Mouse (Mus musculus) forebrain, embryonic 11.5 days (tissue): ENCODE data around the gene Gm42957. TPM values are rescaled to one million over a fixed set of nuclear protein-coding genes. Genes with fewer than 3 reads are reported as not detected.

ENCODE experiments used
- ATAC-seq: fragments of 200-750 bp; cut with Nextera tagmentation; replicated peaks from 2 replicates; pipeline ENCODE4 v1.8.0; 2017; ENCODE audit warnings: moderate TSS enrichment; ENCODE audit not compliant: low FRiP score
- DNase-seq: peaks from one replicate; pipeline ENCODE4 v3.0.0-alpha.2; 2017; ENCODE audit warnings: low spot score
- H3K27ac ChIP-seq: fragments of 300-500 bp; sonication (generic); 2 replicates; pipeline ENCODE4 v1.5.1; 2014; ENCODE audit warnings: low read depth, low read length
- H3K27me3 ChIP-seq: fragments of 300-500 bp; sonication (generic); 2 replicates; pipeline ENCODE4 v1.6.1; 2014; ENCODE audit warnings: mild to moderate bottlenecking, low read length, mixed read lengths; ENCODE audit not compliant: control insufficient read depth, insufficient read depth
- H3K36me3 ChIP-seq: fragments of 300-500 bp; sonication (generic); 2 replicates; pipeline ENCODE4 v1.6.1; 2014; ENCODE audit warnings: mild to moderate bottlenecking, low read length, moderate library complexity, mixed read lengths; ENCODE audit not compliant: control insufficient read depth, insufficient read depth
- H3K4me1 ChIP-seq: fragments of 300-500 bp; sonication (generic); replicated peaks from 2 replicates; pipeline ENCODE4 v1.6.1; 2014; ENCODE audit warnings: low read length, mixed read lengths; ENCODE audit not compliant: control insufficient read depth, insufficient read depth
- H3K4me2 ChIP-seq: fragments of 300-500 bp; sonication (generic); 2 replicates; pipeline ENCODE4 v1.6.1; 2014; ENCODE audit warnings: low read depth, mild to moderate bottlenecking, low read length, moderate library complexity, mixed read lengths; ENCODE audit not compliant: severe bottlenecking
- H3K4me3 ChIP-seq: fragments of 300-500 bp; sonication (generic); 2 replicates; pipeline ENCODE4 v1.5.1; 2014; ENCODE audit warnings: low read depth, low read length
- H3K9ac ChIP-seq: fragments of 300-500 bp; sonication (generic); 2 replicates; pipeline ENCODE4 v1.6.1; 2014; ENCODE audit warnings: low read length
- H3K9me3 ChIP-seq: fragments of 300-500 bp; sonication (generic); 2 replicates; pipeline ENCODE4 v1.6.1; 2016; ENCODE audit warnings: low read length, mixed read lengths; ENCODE audit not compliant: control insufficient read depth
- WGBS: fragments of 180-500 bp; shearing (Covaris S2); extraction: QIAGEN DNeasy Blood & Tissue Kit; methylation state at CpG from one replicate; pipeline ENCODE4 v1.1.7; 2014; 5-methylcytosine and 5-hydroxymethylcytosine counted together
- polyA plus RNA-seq: library from polyadenylated mRNA; unstranded; fragments of >200 nt; fragmentation: Nextera tagmentation; extraction: Ambion mirVana; gene quantifications from 2 replicates; pipeline ENCODE4 v1.2.1, GENCODE M21; 2014

Gene Gm42957
- polyA plus RNA-seq, 1 experiment from 2014 or later, result 0.09 TPM

DNA sequence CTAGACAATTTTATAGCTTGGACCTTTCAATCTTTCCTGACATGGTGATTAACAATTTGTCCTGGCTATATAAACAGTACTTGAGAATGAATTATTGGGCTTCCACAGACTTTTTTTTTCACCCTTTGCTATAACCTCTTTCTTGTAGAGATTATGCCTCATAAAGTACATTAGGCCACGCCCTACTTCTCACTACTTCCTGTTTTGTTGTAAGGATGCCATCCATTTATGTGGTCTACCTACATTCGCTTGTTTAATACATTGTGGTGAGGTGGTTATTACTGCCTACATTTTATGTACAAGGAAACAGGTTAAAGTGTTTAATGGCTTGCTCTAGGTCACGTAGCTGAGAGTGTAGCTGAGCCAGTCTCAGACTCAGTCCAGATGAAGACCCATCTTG, 39.9 kb downstream of the Gm42957 start:
- Histone ChIP-seq H3K27me3 (peaks cover 6% of the 10 kb centered on the region), H3K9me3 (no peaks in the 10 kb centered on the region), H3K27ac (no peak overlapping the region), H3K4me2 (no peak overlapping the region), H3K9ac (no peak overlapping the region), H3K4me1 (peaks cover 4% of the 10 kb centered on the region; the same call in 1 of the 2 replicates), H3K4me3 (no peak overlapping the region), H3K36me3 (no peaks in the 10 kb centered on the region)
- 84% methylated on average over 3 of the region's 3 CpGs for WGBS
- DNase-seq (no peak), ATAC-seq (no peak)

DNA sequence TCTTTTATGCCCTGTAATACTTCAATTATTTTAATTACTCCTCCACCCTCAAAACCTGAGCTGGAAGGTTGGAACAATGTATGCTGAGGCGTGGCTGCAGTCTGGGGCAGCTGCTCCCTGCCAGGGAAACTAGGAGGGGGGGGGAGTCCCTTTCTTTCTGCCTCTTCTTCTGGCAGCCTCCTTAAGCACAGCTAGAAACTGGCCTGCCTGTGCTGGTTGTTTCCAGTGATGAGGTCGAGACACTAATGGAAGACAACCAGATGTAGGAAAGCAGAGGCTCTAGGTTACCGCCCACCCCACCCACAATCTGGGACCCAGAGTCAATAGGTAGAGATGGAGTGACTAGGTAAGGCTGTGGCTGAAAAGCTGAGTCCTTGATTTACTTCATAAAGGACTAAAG, 40.4 kb downstream of the Gm42957 start:
- Histone ChIP-seq H3K4me2 (no peak overlapping the region), H3K4me3 (no peak overlapping the region), H3K9me3 (no peaks in the 10 kb centered on the region), H3K36me3 (no peaks in the 10 kb centered on the region), H3K27ac (no peak overlapping the region), H3K9ac (no peak overlapping the region), H3K4me1 (no peaks in the 10 kb centered on the region; the same call in 1 of the 2 replicates), H3K27me3 (peaks cover 8% of the 10 kb centered on the region)
- no peak for ATAC-seq
- no peak for DNase-seq
- 25% methylated on average over 3 of the region's 3 CpGs for WGBS

DNA sequence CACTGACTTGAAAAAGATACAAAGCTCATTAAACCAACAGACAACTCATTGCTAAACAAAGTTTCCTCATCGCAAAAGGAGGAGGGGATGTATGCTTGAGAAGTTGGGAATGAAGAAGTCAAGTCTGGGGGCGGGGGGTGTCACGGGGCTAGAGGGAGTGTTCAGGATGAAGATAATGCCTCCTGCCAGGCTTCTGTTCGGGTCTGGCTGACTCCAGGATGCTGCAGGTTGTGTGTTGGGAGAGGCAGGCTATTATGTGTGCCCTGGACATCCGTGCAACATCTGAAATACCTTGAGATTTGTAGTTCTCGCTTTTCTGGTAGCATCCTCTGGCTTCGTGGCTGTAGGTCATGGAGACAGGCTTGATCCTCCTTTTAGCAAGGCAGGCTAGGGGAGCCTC, 43.2 kb downstream of the Gm42957 start:
- ATAC-seq (no peak), DNase-seq (no peak)
- H3K27ac ChIP-seq, result no peak overlapping the region
- no peaks in the 10 kb centered on the region; the same call in 1 of the 2 replicates for H3K4me1 ChIP-seq
- no peak overlapping the region for H3K4me3 ChIP-seq
- 60% methylated on average over 7 of the region's 7 CpGs for WGBS
- H3K4me2 ChIP-seq, result no peak overlapping the region
- no peak overlapping the region for H3K9ac ChIP-seq
- peaks cover 3% of the 10 kb centered on the region for H3K27me3 ChIP-seq
- no peaks in the 10 kb centered on the region for H3K9me3 ChIP-seq
- H3K36me3 ChIP-seq, result no peaks in the 10 kb centered on the region

DNA sequence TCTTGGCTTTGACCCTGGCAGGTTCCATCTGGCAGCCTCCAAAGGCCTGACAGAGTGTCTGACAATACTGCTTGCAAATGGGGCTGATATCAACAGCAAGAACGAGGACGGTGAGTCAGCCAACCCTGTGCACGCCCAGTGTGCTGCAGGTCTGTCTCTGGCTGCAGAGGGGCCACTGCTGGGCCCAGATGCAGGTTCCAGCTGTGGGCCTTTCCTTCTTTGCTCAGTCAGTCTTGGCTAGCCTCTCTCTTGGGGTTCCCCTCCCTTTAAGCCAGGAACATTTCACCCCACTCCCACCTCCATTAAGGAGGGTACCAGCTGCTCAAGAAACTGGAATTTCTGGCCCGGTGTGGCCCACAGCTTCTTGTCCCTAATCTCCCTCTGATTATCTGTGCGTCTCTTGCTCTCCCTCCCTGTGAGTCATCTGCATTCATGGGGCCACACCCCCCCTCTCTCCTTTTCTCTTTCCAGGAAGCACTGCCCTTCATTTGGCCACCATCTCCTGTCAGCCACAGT, 43.9 kb downstream of the Gm42957 start:
- no peak for DNase-seq
- Histone ChIP-seq H3K4me3 (no peak overlapping the region), H3K27ac (no peak overlapping the region), H3K9me3 (no peaks in the 10 kb centered on the region), H3K36me3 (no peaks in the 10 kb centered on the region), H3K4me1 (no peaks in the 10 kb centered on the region; the same call in 1 of the 2 replicates), H3K9ac (no peak overlapping the region), H3K4me2 (no peak overlapping the region), H3K27me3 (peaks cover 6% of the 10 kb centered on the region)
- no peak for ATAC-seq
- 24% methylated on average over 5 of the region's 5 CpGs for WGBS

DNA sequence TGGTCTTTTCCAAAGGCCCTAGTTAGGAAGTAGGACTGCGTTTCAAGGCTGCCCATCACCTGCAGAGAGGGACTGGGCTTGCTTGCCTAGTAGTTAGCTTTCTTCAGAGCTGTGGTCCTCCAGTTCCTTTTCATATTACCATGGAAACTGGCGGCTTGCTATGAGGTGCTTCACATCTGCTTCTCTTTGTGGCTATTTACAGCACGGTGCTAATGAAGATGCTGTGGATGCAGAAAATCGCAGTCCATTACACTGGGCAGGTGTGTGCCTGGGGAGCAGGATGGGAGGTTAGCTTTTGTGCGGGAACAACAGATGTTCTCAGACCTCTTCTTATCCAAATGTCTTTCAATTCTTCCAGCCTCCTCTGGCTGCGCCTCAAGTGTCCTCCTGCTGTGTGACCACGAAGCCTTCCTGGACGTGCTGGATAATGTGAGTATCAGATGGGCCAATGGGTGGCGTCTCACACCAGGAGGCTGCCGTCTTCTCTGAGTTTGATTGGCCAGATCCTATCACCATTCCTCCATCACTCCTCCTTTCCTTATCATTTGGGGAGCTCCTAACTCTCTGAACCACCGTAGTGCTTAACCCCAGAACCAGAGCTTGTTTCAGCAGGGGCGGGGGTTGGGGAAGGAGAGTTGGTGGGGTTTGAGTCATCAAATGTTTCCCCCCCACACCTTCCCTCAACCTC, 45.1 kb downstream of the Gm42957 start:
- ATAC-seq (no peak), DNase-seq (no peak)
- Histone ChIP-seq H3K36me3 (no peaks in the 10 kb centered on the region), H3K4me2 (no peak overlapping the region), H3K9me3 (no peaks in the 10 kb centered on the region), H3K4me3 (no peak overlapping the region), H3K9ac (no peak overlapping the region), H3K27ac (no peak overlapping the region), H3K4me1 (no peaks in the 10 kb centered on the region; the same call in 1 of the 2 replicates), H3K27me3 (peaks cover 6% of the 10 kb centered on the region)
- WGBS, result 14% methylated on average over 12 of the region's 12 CpGs

DNA sequence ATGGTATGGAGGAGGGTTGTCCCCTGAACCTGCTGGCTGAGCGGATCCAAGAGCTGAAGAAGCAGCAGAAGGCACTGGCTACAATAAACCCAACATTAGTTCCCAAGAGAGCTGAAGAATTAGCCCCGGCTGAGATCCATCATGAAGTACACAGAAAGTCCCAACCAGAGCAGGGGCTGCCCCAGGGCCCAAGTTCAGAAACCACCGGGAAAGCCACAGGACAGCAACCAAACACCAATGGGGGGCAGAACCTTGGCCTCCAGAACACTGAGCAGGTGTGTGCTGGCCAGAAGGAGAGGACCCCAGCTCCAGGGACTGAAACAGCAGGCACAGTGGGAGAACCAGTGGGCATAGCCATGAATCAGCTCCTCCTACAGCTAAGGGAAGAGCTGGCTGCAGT, 48.2 kb downstream of the Gm42957 start:
- WGBS, result 89% methylated on average over 3 of the region's 3 CpGs

DNA sequence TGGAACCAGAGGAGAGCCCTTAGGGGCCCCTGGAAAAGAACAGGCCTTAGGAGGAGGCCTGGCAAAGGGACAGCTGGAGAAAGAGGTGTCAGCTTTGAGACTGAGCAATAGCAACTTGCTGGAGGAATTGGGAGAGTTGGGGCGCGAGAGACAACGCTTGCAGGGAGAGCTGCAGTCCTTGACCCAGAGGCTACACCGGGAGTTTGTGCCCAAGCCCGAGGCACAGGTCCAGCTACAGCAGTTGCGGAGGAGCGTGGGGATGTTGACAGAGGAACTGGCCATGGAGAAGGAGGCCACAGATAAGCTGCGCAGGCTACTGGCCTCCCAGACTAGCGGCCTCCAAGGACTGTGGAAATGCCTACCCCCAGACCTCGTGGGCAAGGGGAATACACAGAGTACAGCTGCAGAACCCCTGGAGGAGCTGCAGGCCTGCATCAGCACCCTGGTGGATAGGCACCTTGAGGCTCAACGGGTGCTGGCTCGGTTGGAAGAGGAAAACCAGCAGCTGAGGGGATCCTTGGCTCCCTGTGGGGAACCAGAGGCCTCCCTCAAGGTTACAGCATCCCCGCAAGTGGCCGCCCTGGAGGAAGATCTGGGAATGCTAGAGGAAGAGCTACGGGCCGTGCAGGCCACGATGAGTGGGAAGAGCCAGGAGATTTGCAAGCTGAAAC, 49.0 kb downstream of the Gm42957 start:
- no peaks in the 10 kb centered on the region for H3K36me3 ChIP-seq

More for the DNA sequence above, 48.2 kb downstream of the Gm42957 start:
- no peaks in the 10 kb centered on the region for H3K36me3 ChIP-seq
- H3K9ac ChIP-seq, result no peak overlapping the region
- no peak overlapping the region for H3K4me3 ChIP-seq
- H3K27me3 ChIP-seq, result peaks cover 6% of the 10 kb centered on the region
- H3K4me1 ChIP-seq, result no peaks in the 10 kb centered on the region; the same call in 1 of the 2 replicates
- DNase-seq (no peak), ATAC-seq (no peak)
- H3K9me3 ChIP-seq, result no peaks in the 10 kb centered on the region
- no peak overlapping the region for H3K4me2 ChIP-seq
- no peak overlapping the region for H3K27ac ChIP-seq

DNA sequence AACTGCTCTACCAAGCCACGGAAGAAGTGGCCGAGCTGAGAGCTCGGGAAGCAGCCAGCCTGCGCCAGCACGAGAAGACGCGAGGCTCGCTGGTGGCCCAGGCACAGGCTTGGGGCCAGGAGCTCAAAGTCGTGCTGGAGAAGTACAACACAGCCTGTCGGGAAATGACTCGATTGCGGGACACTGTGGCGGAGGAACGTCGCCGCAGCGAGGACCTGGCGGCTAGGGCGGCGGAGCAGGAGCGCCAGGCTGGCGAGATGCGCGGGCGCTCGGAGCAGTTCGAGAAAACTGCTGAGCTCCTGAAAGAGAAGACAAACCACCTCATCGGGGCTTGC, 49.5 kb downstream of the Gm42957 start:
- Histone ChIP-seq H3K36me3 (no peaks in the 10 kb centered on the region), H3K27me3 (peaks cover 6% of the 10 kb centered on the region), H3K9ac (peak overlapping the region; percentile 24; the same call in 1 of the 2 replicates), H3K4me2 (peak overlapping the region; percentile 16), H3K9me3 (no peaks in the 10 kb centered on the region), H3K27ac (no peak overlapping the region), H3K4me3 (no peak overlapping the region), H3K4me1 (no peaks in the 10 kb centered on the region; the same call in 1 of the 2 replicates)
- DNase-seq (no peak), ATAC-seq (no peak)
- 47% methylated on average over 28 of the region's 28 CpGs for WGBS

More for the DNA sequence above, 49.0 kb downstream of the Gm42957 start:
- 58% methylated on average over 17 of the region's 17 CpGs for WGBS
- Histone ChIP-seq H3K4me2 (peak overlapping the region; percentile 16), H3K4me3 (no peak overlapping the region), H3K27me3 (peaks cover 6% of the 10 kb centered on the region), H3K4me1 (no peaks in the 10 kb centered on the region; the same call in 1 of the 2 replicates), H3K27ac (no peak overlapping the region), H3K9ac (peak overlapping the region; percentile 24; the same call in 1 of the 2 replicates), H3K9me3 (no peaks in the 10 kb centered on the region)
- ATAC-seq (no peak), DNase-seq (no peak)
